8 mouse cellular contexts compared by ENCODE assay signal in genomic region chr1:161214465-161214864, GRCm38 (mm10). TPM values are rescaled to one million over a fixed set of nuclear protein-coding genes. Genes with fewer than 3 reads are reported as not detected.
DNase-seq lines count a peak whose midpoint lies in the region; ATAC-seq lines count a peak whose summit lies in the region.

No protein-coding gene starts in this region.

- no peak overlapping the region for H3K27ac ChIP-seq in kidney, embryonic 16.5 days (ENCODE audit: low read length)

- 25% methylated on average over 4 of the region's 4 CpGs for WGBS in kidney, embryonic 16.5 days

- H3K9me3 ChIP-seq in kidney, embryonic 16.5 days (ENCODE audit: low read length): no peaks in the 10 kb centered on the region

- H3K4me1 ChIP-seq in kidney, embryonic 16.5 days (ENCODE audit: insufficient read depth, low read length): no peaks in the 10 kb centered on the region

- H3K27me3 ChIP-seq in kidney, embryonic 16.5 days (ENCODE audit: insufficient read depth, low read length): no peaks in the 10 kb centered on the region

- ATAC-seq in kidney, embryonic 16.5 days (ENCODE audit: low FRiP score, low TSS enrichment): no peak

- no peak overlapping the region for H3K4me3 ChIP-seq in kidney, embryonic 16.5 days (ENCODE audit: low read length)

- DNase-seq in kidney, postnatal 25 days: peak; percentile 24 to 42
- peak; percentile 15 for DNase-seq in Muller cell, postnatal 12 days (ENCODE audit: inconsistent ontology term)
- peak; percentile 20 for DNase-seq in embryo, embryonic 11 days
- DNase-seq in spleen, adult 12 weeks (ENCODE audit: low spot score): peak; percentile 2
- no peak for DNase-seq in urinary bladder, adult 18-20 months (ENCODE audit: low spot score in 2 of 2)
- no peak for DNase-seq in layer of hippocampus, postnatal 36 days
- no peak for DNase-seq in right cerebral cortex, postnatal 10 days (ENCODE audit: low spot score in 2 of 2)

- H3K36me3 ChIP-seq in kidney, embryonic 16.5 days (ENCODE audit: insufficient read depth, low read length): no peaks in the 10 kb centered on the region

- no peak overlapping the region for H3K4me2 ChIP-seq in kidney, embryonic 16.5 days (replicated peaks; ENCODE audit: low read depth, low read length)

- no peak overlapping the region for H3K9ac ChIP-seq in kidney, embryonic 16.5 days (replicated peaks; ENCODE audit: low read length)

RNA-seq across cellular contexts. Expression of gene Prdx6, which starts 36.6 kb away (rescaled TPM):
- 485 and 505 TPM in 2 replicates for polyA plus RNA-seq in kidney, embryonic 16.5 days (2015; fragmentation: Nextera tagmentation; extraction: Ambion mirVana)
- 100 to 1,000 TPM; 311 to 331 TPM for total RNA-seq in layer of hippocampus, postnatal 36 days (2021)

RNA-seq across cellular contexts. Expression of gene Tex50, which starts 55.4 kb away (rescaled TPM):
- polyA plus RNA-seq in kidney, embryonic 16.5 days (2015; fragmentation: Nextera tagmentation; extraction: Ambion mirVana): 0.35 and 0.62 TPM in 2 replicates
- not detected for total RNA-seq in layer of hippocampus, postnatal 36 days (2021)

Comparison
In these comparisons a context has a peak if more than half of its experiments do, and no peak if none do; other contexts are left out.
1. DNase-seq: peak in kidney, postnatal 25 days (2 of 2), Muller cell, postnatal 12 days (single experiment), embryo, embryonic 11 days (single experiment) and spleen, adult 12 weeks (single experiment); none in urinary bladder, adult 18-20 months (0 of 2), layer of hippocampus, postnatal 36 days (0 of 2) and right cerebral cortex, postnatal 10 days (0 of 2).